ENCODE assay signal across 13 mouse cellular contexts in the genomic region with DNA sequence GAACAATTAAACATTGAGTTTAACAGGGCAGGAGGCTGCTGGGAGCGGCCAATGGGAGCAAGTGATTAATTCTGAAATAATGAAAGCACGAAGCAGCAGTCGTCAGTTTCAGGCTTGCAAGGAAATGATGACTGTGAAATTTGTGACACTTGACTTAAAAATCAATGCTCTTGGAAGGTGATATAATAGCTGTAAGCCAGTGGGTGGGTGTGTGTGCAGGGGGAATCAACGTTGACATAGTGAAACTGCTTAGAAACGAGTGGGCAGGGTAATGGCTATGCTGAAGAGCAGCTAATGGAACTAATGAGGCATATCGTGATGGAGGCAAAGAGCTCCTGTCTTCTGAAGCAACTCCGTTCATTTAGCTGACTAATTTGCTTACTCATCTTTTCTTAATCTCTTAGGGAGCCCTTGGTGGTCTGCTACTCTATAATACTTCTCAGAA.
DNase-seq lines count a peak whose midpoint lies in the region; ATAC-seq and TF ChIP-seq lines count a peak whose summit lies in the region.
"Had no signal": no experiment of that assay in that cellular context is flagged by ENCODE, and none has a peak within 500 bp of the region (broad histone marks: within the 10 kb centered on the region; RNA-seq: fewer than 3 reads in every experiment).

No protein-coding gene starts in this region.

- no peak overlapping the region for H3K4me3 ChIP-seq in midbrain, embryonic 12.5 days
- H3K4me3 ChIP-seq in midbrain, postnatal 0 days (ENCODE audit: low read depth, low read length) = no peak overlapping the region
- H3K4me3 ChIP-seq in erythroblast, embryonic 14.5 days (replicated peaks) = peak overlapping the region; percentile 38
- H3K4me3 ChIP-seq in hindbrain, postnatal 0 days (ENCODE audit: low read length) = no peak overlapping the region
- H3K4me3 ChIP-seq in neural tube, embryonic 15.5 days (replicated peaks) = no peak overlapping the region
- H3K4me3 ChIP-seq: embryonic facial prominence, embryonic 10.5 days; lung, embryonic 15.5 days had no signal

- no peak overlapping the region for H3K27ac ChIP-seq in midbrain, embryonic 12.5 days (replicated peaks)
- no peak overlapping the region for H3K27ac ChIP-seq in midbrain, postnatal 0 days (ENCODE audit: low read depth, low read length)
- no peak overlapping the region for H3K27ac ChIP-seq in hindbrain, postnatal 0 days
- H3K27ac ChIP-seq in neural tube, embryonic 15.5 days (replicated peaks) = no peak overlapping the region
- H3K27ac ChIP-seq: embryonic facial prominence, embryonic 10.5 days; lung, embryonic 15.5 days had no signal

- H3K9ac ChIP-seq in midbrain, embryonic 12.5 days (replicated peaks) = no peak overlapping the region
- no peak overlapping the region for H3K9ac ChIP-seq in midbrain, postnatal 0 days (replicated peaks; ENCODE audit: low read length, poor library complexity, severe bottlenecking)
- no peak overlapping the region for H3K9ac ChIP-seq in hindbrain, postnatal 0 days (replicated peaks; ENCODE audit: low read length)
- no peak overlapping the region for H3K9ac ChIP-seq in neural tube, embryonic 15.5 days (replicated peaks)
- H3K9ac ChIP-seq: lung, embryonic 15.5 days had no signal

- 26% methylated on average over 7 of the region's 7 CpGs for WGBS in midbrain, embryonic 12.5 days
- 23% methylated on average over 7 of the region's 7 CpGs for WGBS in midbrain, postnatal 0 days
- 18% methylated on average over 7 of the region's 7 CpGs for WGBS in hindbrain, postnatal 0 days
- WGBS in neural tube, embryonic 15.5 days = 7% methylated on average over 7 of the region's 7 CpGs

- no peak for TF ChIP-seq CTCF in midbrain, postnatal 0 days (IDR thresholded peaks at IDR 0.05)
- TF ChIP-seq CTCF in hindbrain, postnatal 0 days (IDR thresholded peaks at IDR 0.05; ENCODE audit: low read depth) = no peak

- peak; percentile 47; the same call in 1 of the 2 replicates for ATAC-seq in midbrain, embryonic 12.5 days (ENCODE audit: low FRiP score, low read depth)
- ATAC-seq in midbrain, postnatal 0 days (ENCODE audit: low FRiP score) = no peak
- ATAC-seq in hindbrain, postnatal 0 days = no peak
- no peak for ATAC-seq in neural tube, embryonic 15.5 days (ENCODE audit: low FRiP score)

- 0 out of 2 replicates have a peak, but pooled peaks cover 4% of the 10 kb centered on the region for H3K4me1 ChIP-seq in midbrain, embryonic 12.5 days
- H3K4me1 ChIP-seq in midbrain, postnatal 0 days (ENCODE audit: insufficient read depth, low read length) = no peaks in the 10 kb centered on the region
- peaks cover 32% of the 10 kb centered on the region for H3K4me1 ChIP-seq in erythroblast, embryonic 14.5 days (ENCODE audit: control insufficient read depth)
- no peaks in the 10 kb centered on the region; the same call in 1 of the 2 replicates for H3K4me1 ChIP-seq in hindbrain, postnatal 0 days (ENCODE audit: insufficient read depth, low read length)
- H3K4me1 ChIP-seq in neural tube, embryonic 15.5 days = no peaks in the 10 kb centered on the region
- H3K4me1 ChIP-seq: lung, embryonic 15.5 days had no signal

- H3K9me3 ChIP-seq in midbrain, embryonic 12.5 days = no peaks in the 10 kb centered on the region
- no peaks in the 10 kb centered on the region for H3K9me3 ChIP-seq in midbrain, postnatal 0 days (ENCODE audit: low read length)
- H3K9me3 ChIP-seq in erythroblast, embryonic 14.5 days (ENCODE audit: control insufficient read depth, low read length) = no peaks in the 10 kb centered on the region
- H3K9me3 ChIP-seq in hindbrain, postnatal 0 days (ENCODE audit: low read length) = no peaks in the 10 kb centered on the region
- H3K9me3 ChIP-seq in neural tube, embryonic 15.5 days (replicated peaks) = no peaks in the 10 kb centered on the region
- H3K9me3 ChIP-seq: embryonic facial prominence, embryonic 10.5 days; lung, embryonic 15.5 days had no signal

- H3K36me3 ChIP-seq in midbrain, embryonic 12.5 days = no peaks in the 10 kb centered on the region
- H3K36me3 ChIP-seq in midbrain, postnatal 0 days (ENCODE audit: insufficient read depth, low read length) = no peaks in the 10 kb centered on the region
- H3K36me3 ChIP-seq in erythroblast, embryonic 14.5 days (ENCODE audit: control insufficient read depth) = no peaks in the 10 kb centered on the region
- no peaks in the 10 kb centered on the region for H3K36me3 ChIP-seq in hindbrain, postnatal 0 days (ENCODE audit: insufficient read depth, low read length)
- H3K36me3 ChIP-seq in neural tube, embryonic 15.5 days = no peaks in the 10 kb centered on the region
- H3K36me3 ChIP-seq: embryonic facial prominence, embryonic 10.5 days; lung, embryonic 15.5 days had no signal

- H3K4me2 ChIP-seq in midbrain, embryonic 12.5 days (replicated peaks) = no peak overlapping the region
- H3K4me2 ChIP-seq in midbrain, postnatal 0 days (ENCODE audit: low read depth, low read length, poor library complexity, severe bottlenecking) = no peak overlapping the region
- H3K4me2 ChIP-seq in hindbrain, postnatal 0 days (ENCODE audit: low read depth, low read length) = 0 out of 2 replicates have a peak overlapping the region, but pooled peaks have one; percentile 21
- H3K4me2 ChIP-seq in neural tube, embryonic 15.5 days = 0 out of 2 replicates have a peak overlapping the region, but pooled peaks have one; percentile 28
- H3K4me2 ChIP-seq: lung, embryonic 15.5 days had no signal

- intact Hi-C loops in left cerebral cortex, postnatal 36 days (cut with DNase I) = no loop called here

- no peaks in the 10 kb centered on the region for H3K27me3 ChIP-seq in midbrain, embryonic 12.5 days
- no peaks in the 10 kb centered on the region for H3K27me3 ChIP-seq in midbrain, postnatal 0 days (ENCODE audit: insufficient read depth, low read length)
- H3K27me3 ChIP-seq in erythroblast, embryonic 14.5 days (ENCODE audit: control insufficient read depth) = no peaks in the 10 kb centered on the region
- no peaks in the 10 kb centered on the region for H3K27me3 ChIP-seq in hindbrain, postnatal 0 days (ENCODE audit: insufficient read depth, low read length)
- H3K27me3 ChIP-seq in neural tube, embryonic 15.5 days (replicated peaks) = no peaks in the 10 kb centered on the region
- H3K27me3 ChIP-seq: lung, embryonic 15.5 days had no signal

- no peak for DNase-seq in midbrain, postnatal 0 days (ENCODE audit: low spot score)
- DNase-seq in hindbrain, postnatal 0 days (ENCODE audit: low spot score) = peak; percentile 7
- no peak for DNase-seq in left cerebral cortex, postnatal 36 days (ENCODE audit: low spot score in 2 of 2)
- DNase-seq in lung, postnatal 25 days (ENCODE audit: low spot score) = no peak
- no peak for DNase-seq in ovary, postnatal 14 days (ENCODE audit: low spot score)
- DNase-seq: adrenal gland, postnatal 10 days; gastrocnemius, postnatal 14 days; heart, postnatal 4 days had no signal

Comparison
In these comparisons a context has a peak if more than half of its experiments do, and no peak if none do; other contexts are left out.
1. H3K4me2 ChIP-seq: peak in hindbrain, postnatal 0 days (single experiment) and neural tube, embryonic 15.5 days (single experiment); none in midbrain, embryonic 12.5 days (single experiment) and midbrain, postnatal 0 days (single experiment).